Mouse (Mus musculus): ENCODE results near the gene Gm26566. TPM values are rescaled to one million over a fixed set of nuclear protein-coding genes. Genes with fewer than 3 reads are reported as not detected.
A peak's percentile ranks its signal among the peaks of the same experiment; 100 is the strongest.

Gm26566 gene
- 0.29 and 0.43 TPM in 2 replicates for polyA plus RNA-seq (2016; fragmentation: Nextera tagmentation; extraction: Ambion mirVana)

- Histone ChIP-seq H3K36me3 (peaks cover 25% of the 10 kb centered on the region), H3K4me1 (peaks cover 38% of the 10 kb centered on the region), H3K9me3 (replicated peaks) (no peaks in the 10 kb centered on the region), H3K4me2 (peak within 1 kb of the TSS; percentile 86), H3K27me3 (replicated peaks) (no peaks in the 10 kb centered on the region), H3K4me3 (peak within 1 kb of the TSS; percentile 92), H3K9ac (peak within 1 kb of the TSS; percentile 91), H3K27ac (peak within 1 kb of the TSS; percentile 95)
- ATAC-seq = peak; percentile 97
- 1% methylated on average over 82 of the region's 82 CpGs for WGBS (ENCODE audit: insufficient replicate concordance)
Measured at GRCm38 (mm10) chr4:88721791-88722721, at the start of gene Gm26566, which contains the start of gene Klhl9. Gm26566 (plus strand) TSS chr4:88721805. Klhl9 (minus strand) TSS chr4:88722465.

GRCm38 (mm10) chr4:88676824-88677223 lies 44.8 kb upstream of the Gm26566 start, which contains the start of gene Ifna16:
Ifna16 (minus strand) TSS chr4:88676924.
- Histone ChIP-seq H3K4me2 (no peak within 1 kb of the TSS), H3K9me3 (replicated peaks) (no peaks in the 10 kb centered on the region), H3K27me3 (replicated peaks) (no peaks in the 10 kb centered on the region), H3K4me3 (no peak within 1 kb of the TSS), H3K9ac (no peak within 1 kb of the TSS), H3K36me3 (no peaks in the 10 kb centered on the region), H3K4me1 (no peaks in the 10 kb centered on the region), H3K27ac (no peak within 1 kb of the TSS)
- 68% methylated on average over 1 of the region's 1 CpGs for WGBS (ENCODE audit: insufficient replicate concordance)
- ATAC-seq = no peak

GRCm38 (mm10) chr4:88680362-88680761 lies 41.2 kb upstream of the Gm26566 start:
- 31% methylated on average over 8 of the region's 8 CpGs for whole genome bisulfite sequencing (ENCODE audit: insufficient replicate concordance)
- Histone ChIP-seq H3K36me3 (no peaks in the 10 kb centered on the region), H3K9me3 (replicated peaks) (no peaks in the 10 kb centered on the region), H3K27me3 (replicated peaks) (no peaks in the 10 kb centered on the region), H3K9ac (no peak overlapping the region), H3K4me2 (no peak overlapping the region), H3K4me1 (no peaks in the 10 kb centered on the region), H3K4me3 (no peak overlapping the region), H3K27ac (no peak overlapping the region)
- no peak for ATAC-seq

GRCm38 (mm10) chr4:88681353-88681752 lies 40.3 kb upstream of the Gm26566 start:
- H3K4me2 ChIP-seq = no peak overlapping the region
- 52% methylated on average over 3 of the region's 3 CpGs for WGBS (ENCODE audit: insufficient replicate concordance)
- no peaks in the 10 kb centered on the region for H3K9me3 ChIP-seq (replicated peaks)
- no peak overlapping the region for H3K9ac ChIP-seq
- no peaks in the 10 kb centered on the region for H3K27me3 ChIP-seq (replicated peaks)
- no peak for ATAC-seq
- no peaks in the 10 kb centered on the region for H3K36me3 ChIP-seq
- H3K4me1 ChIP-seq = no peaks in the 10 kb centered on the region
- H3K27ac ChIP-seq = no peak overlapping the region
- H3K4me3 ChIP-seq = no peak overlapping the region

- WGBS (ENCODE audit: insufficient replicate concordance) = 85% methylated on average over 1 of the region's 1 CpGs
- Histone ChIP-seq H3K27me3 (replicated peaks) (no peaks in the 10 kb centered on the region), H3K27ac (no peak within 1 kb of the TSS), H3K4me3 (no peak within 1 kb of the TSS), H3K36me3 (no peaks in the 10 kb centered on the region), H3K9me3 (replicated peaks) (no peaks in the 10 kb centered on the region), H3K4me2 (no peak within 1 kb of the TSS), H3K4me1 (no peaks in the 10 kb centered on the region), H3K9ac (no peak within 1 kb of the TSS)
- no peak for ATAC-seq
Measured at GRCm38 (mm10) chr4:88683812-88684211, 37.8 kb upstream of the Gm26566 start, which contains the start of gene Ifna2. Ifna2 (minus strand) TSS chr4:88683912.

- Histone ChIP-seq H3K4me1 (no peaks in the 10 kb centered on the region), H3K4me2 (no peak within 1 kb of the TSS), H3K9ac (no peak within 1 kb of the TSS), H3K36me3 (no peaks in the 10 kb centered on the region), H3K27ac (no peak within 1 kb of the TSS), H3K9me3 (replicated peaks) (no peaks in the 10 kb centered on the region), H3K27me3 (replicated peaks) (peaks cover 11% of the 10 kb centered on the region; the same call in 1 of the 2 replicates), H3K4me3 (no peak within 1 kb of the TSS)
- ATAC-seq = no peak
- WGBS (ENCODE audit: insufficient replicate concordance) = 47% methylated on average over 2 of the region's 2 CpGs
Measured at GRCm38 (mm10) chr4:88691259-88691658, 30.3 kb upstream of the Gm26566 start, which contains the start of gene Ifnab. Ifnab (minus strand) TSS chr4:88691359.

GRCm38 (mm10) chr4:88692537-88692936 lies 29.1 kb upstream of the Gm26566 start:
- H3K4me3 ChIP-seq = no peak overlapping the region
- no peak overlapping the region for H3K9ac ChIP-seq
- no peak for ATAC-seq
- peaks cover 11% of the 10 kb centered on the region; the same call in 1 of the 2 replicates for H3K27me3 ChIP-seq (replicated peaks)
- H3K36me3 ChIP-seq = no peaks in the 10 kb centered on the region
- no peaks in the 10 kb centered on the region for H3K4me1 ChIP-seq
- H3K4me2 ChIP-seq = no peak overlapping the region
- no peak overlapping the region for H3K27ac ChIP-seq
- no peaks in the 10 kb centered on the region for H3K9me3 ChIP-seq (replicated peaks)
- WGBS (ENCODE audit: insufficient replicate concordance) = 41% methylated on average over 1 of the region's 1 CpGs

- Histone ChIP-seq H3K4me1 (no peaks in the 10 kb centered on the region), H3K4me3 (no peak overlapping the region), H3K27me3 (replicated peaks) (peaks cover 11% of the 10 kb centered on the region; the same call in 1 of the 2 replicates), H3K9me3 (replicated peaks) (no peaks in the 10 kb centered on the region), H3K9ac (no peak overlapping the region), H3K36me3 (no peaks in the 10 kb centered on the region), H3K4me2 (no peak overlapping the region), H3K27ac (no peak overlapping the region)
- no peak for ATAC-seq
- 42% methylated on average over 2 of the region's 2 CpGs for WGBS (ENCODE audit: insufficient replicate concordance)
Measured at GRCm38 (mm10) chr4:88693392-88693791, 28.2 kb upstream of the Gm26566 start.

GRCm38 (mm10) chr4:88696237-88696884 lies 25.2 kb upstream of the Gm26566 start:
- 25% methylated on average over 3 of the region's 3 CpGs for WGBS (ENCODE audit: insufficient replicate concordance)
- no peak overlapping the region for H3K9ac ChIP-seq
- no peak for ATAC-seq
- H3K27me3 ChIP-seq (replicated peaks) = peaks cover 11% of the 10 kb centered on the region; the same call in 1 of the 2 replicates
- H3K4me3 ChIP-seq = no peak overlapping the region
- H3K9me3 ChIP-seq (replicated peaks) = no peaks in the 10 kb centered on the region
- no peaks in the 10 kb centered on the region for H3K36me3 ChIP-seq
- no peak overlapping the region for H3K27ac ChIP-seq
- H3K4me1 ChIP-seq = no peaks in the 10 kb centered on the region
- H3K4me2 ChIP-seq = no peak overlapping the region

- no peaks in the 10 kb centered on the region for H3K4me1 ChIP-seq
- no peak overlapping the region for H3K4me3 ChIP-seq
- no peaks in the 10 kb centered on the region for H3K36me3 ChIP-seq
- H3K4me2 ChIP-seq = no peak overlapping the region
- no peaks in the 10 kb centered on the region for H3K9me3 ChIP-seq (replicated peaks)
- 49% methylated on average over 6 of the region's 6 CpGs for WGBS (ENCODE audit: insufficient replicate concordance)
- H3K27me3 ChIP-seq (replicated peaks) = peaks cover 10% of the 10 kb centered on the region; the same call in 1 of the 2 replicates
- no peak overlapping the region for H3K27ac ChIP-seq
- H3K9ac ChIP-seq = no peak overlapping the region
- ATAC-seq = no peak
Measured at GRCm38 (mm10) chr4:88697108-88697507, 24.5 kb upstream of the Gm26566 start.

- Histone ChIP-seq H3K4me1 (no peaks in the 10 kb centered on the region), H3K4me2 (no peak overlapping the region), H3K9me3 (replicated peaks) (no peaks in the 10 kb centered on the region), H3K9ac (no peak overlapping the region), H3K36me3 (no peaks in the 10 kb centered on the region), H3K27me3 (replicated peaks) (peaks cover 5% of the 10 kb centered on the region; the same call in 1 of the 2 replicates), H3K4me3 (no peak overlapping the region), H3K27ac (no peak overlapping the region)
- WGBS (ENCODE audit: insufficient replicate concordance) = 72% methylated on average over 4 of the region's 4 CpGs
- no peak for ATAC-seq
Measured at GRCm38 (mm10) chr4:88697753-88698152, 23.9 kb upstream of the Gm26566 start.

GRCm38 (mm10) chr4:88698781-88699180 lies 22.8 kb upstream of the Gm26566 start:
- H3K27me3 ChIP-seq (replicated peaks) = peaks cover 5% of the 10 kb centered on the region; the same call in 1 of the 2 replicates
- no peak overlapping the region for H3K27ac ChIP-seq
- H3K9me3 ChIP-seq (replicated peaks) = no peaks in the 10 kb centered on the region
- H3K4me2 ChIP-seq = no peak overlapping the region
- H3K4me3 ChIP-seq = no peak overlapping the region
- H3K36me3 ChIP-seq = no peaks in the 10 kb centered on the region
- no peak overlapping the region for H3K9ac ChIP-seq
- no peak for ATAC-seq
- no peaks in the 10 kb centered on the region for H3K4me1 ChIP-seq
- WGBS (ENCODE audit: insufficient replicate concordance) = 51% methylated on average over 5 of the region's 5 CpGs

Measured in liver, embryonic 12.5 days (tissue).